Mouse (Mus musculus): ENCODE measurements at regions not wholly inside any gene's neighbourhood (a gene's known extent, or its start where the extent isn't known, plus 50 kb on each side); places are given as distances from the start of the nearest gene placed in this dataset.
"Not testable (repeated sequence)": the region's sequence is repeated elsewhere in the genome, so short reads cannot be mapped to it uniquely, and the experiment has no call there.

DNA sequence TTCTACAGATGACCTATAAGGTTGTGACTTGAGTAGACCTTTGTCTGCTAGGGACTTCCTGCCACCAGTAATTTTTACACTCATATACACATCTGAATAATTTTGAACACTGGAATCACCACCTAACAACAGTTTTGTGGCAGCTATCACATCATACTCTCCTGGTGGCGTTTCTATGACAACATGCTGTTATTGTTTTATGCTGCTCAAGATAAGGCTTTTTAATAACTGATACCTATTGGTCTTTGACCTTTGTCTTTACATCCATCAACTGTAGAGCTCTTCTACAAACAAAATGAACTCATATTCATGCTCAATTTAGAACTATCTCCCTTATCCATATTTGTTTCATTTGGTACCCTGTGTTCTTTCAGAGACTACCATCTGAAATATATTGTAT lies 556.0 kb downstream of the Nyap2 start:
- DNase-seq (ENCODE audit: low read depth, low spot score) = no peak

GRCm38 (mm10) chr1:81637357-81637756 lies 560.6 kb downstream of the Nyap2 start:
- DNase-seq (ENCODE audit: low read depth, low spot score) = no peak

DNA sequence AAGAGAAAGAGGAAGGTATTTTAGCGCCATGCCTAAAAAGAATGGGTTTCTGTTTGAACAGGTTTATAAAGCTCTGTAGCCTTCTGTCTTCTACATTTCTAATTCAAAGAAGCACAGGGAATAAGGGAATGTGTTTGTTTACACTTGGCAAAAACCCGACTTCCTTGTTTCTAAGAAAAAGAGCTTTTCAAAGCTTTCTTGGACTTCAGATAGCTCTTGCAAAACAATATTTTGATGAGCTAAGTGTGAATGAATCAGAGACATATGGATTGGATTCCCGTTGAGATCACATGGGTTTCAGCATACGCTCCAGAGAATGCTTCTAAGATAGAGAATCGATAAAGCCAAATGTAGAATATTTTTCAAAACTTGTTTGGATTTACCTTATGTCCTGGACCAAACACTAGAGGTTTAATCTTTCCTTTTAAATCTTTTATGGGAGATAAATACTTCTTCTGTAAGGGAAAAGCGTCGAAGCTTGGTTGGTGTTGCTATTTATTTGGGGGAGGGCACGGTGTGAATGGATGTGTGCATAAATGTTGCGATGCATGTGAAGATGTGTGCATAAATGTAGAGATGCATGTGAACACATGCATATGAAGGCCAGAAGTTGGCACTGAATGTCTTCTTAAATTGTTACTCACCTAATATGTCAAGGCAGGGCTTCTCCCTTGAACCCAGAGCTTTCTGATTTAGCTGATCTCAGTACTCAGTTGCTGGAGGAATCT lies 576.4 kb downstream of the Nyap2 start:
- DNase-seq (ENCODE audit: low read depth, low spot score) = no peak

- no peak for DNase-seq (ENCODE audit: low read depth, low spot score)
These were observed 571.7 kb upstream of the Gm9747 start for GRCm38 (mm10) chr1:81661245-81661644.

DNA sequence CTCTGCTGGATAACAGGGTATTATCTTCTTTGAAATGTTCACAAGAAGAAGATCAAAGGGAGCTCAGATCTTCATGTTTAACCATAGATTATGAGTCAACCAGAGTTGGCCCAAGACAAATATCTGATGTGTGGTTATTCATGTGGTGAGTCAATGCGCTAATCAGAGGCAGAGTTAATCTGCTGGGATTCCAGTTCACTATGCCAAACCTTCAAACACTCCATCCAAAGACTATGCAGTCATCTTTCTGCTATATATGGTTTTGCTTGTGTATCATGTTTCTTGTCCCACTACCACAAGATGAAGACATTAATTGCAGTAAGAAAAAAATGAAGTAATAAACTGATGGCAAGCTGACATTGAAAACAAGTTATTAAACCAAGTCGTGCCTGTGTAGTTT lies 561.8 kb upstream of the Gm9747 start:
- no peak for DNase-seq (ENCODE audit: low read depth, low spot score)

- DNase-seq (ENCODE audit: low read depth, low spot score) = no peak
These were observed 561.2 kb upstream of the Gm9747 start for GRCm38 (mm10) chr1:81671725-81672124.

DNA sequence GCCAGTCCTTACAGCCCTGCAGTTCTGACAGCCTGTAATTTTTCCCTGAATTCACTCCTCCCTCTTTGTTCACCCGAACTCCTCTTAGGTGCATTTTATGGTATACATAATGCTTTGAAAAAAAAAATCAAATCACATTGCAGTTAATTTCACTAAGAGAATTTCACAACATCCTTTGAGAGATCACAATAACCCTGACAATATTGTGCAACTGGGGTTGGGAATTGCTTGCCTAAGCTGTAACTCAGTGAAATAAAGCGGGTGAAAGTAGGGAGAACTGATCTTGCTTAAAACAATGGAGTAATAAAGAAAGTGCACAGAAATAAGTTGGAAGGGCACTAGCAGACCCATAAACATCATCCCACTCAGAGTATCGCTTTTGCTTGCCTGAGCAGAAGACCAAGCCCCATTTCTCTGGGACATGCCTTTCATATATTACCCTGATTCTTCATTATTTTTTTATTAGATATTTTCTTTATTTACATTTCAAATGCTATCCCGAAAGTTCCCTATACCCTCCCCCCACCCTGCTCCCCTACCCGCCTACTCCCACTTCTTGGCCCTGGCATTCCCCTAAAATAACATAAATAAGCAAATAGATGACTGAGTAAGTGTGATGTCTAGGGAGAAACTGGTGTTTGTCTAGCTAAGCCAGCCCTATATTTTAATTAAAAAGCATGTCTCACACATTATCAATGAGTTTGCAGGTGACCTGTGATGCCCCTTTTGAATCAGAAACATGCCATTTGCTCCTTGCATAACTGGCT lies 557.2 kb upstream of the Gm9747 start:
- no peak for DNase-seq (ENCODE audit: low read depth, low spot score)

DNA sequence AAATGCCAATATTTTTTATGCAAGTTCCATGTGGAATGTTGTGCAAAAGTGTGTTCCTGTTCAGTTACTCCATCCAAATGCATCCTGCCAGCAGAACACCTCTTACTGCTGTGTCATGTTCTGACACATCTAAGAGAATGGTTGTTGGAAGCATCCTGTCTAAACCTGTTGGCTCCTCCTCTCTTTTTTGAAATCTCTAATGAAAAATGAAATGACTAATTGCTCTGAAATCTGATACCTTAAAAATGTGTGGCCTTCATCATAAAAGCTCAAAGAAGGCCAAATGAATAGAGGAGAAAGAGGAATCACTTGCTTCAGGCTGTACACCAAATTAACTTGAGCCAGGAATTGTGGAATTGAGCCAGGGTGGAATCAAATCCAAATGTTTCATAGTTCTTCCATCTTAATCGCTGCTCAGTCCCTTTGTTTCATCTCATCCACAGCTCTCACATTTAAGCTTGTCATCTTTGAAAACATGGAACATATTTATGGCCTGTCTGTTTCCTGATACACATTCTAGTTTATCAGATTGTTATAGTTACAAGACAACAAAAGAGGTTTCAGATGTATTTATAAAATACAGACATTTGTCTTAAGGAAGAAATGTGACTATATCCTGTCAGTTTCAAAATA lies 555.0 kb upstream of the Gm9747 start:
- no peak for DNase-seq (ENCODE audit: low read depth, low spot score)

DNA sequence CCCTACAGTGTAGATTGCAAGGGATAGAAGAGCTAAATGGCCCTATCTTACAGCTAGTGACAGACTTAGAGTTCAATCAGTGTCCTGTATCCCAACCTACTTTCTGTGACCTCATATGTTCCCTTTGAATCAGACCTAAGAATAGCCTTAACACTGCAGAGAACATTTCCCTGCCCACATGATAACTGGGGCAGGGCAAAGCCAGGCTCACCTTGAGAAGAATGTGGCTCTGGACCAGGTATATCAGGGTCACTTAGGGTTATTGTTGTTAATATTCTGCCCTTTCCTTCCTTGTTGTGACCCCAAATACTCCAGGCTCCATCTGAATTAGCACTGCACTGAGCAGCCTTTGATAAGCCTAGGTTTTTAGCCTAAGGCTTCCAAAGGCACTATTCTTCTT lies 536.8 kb upstream of the Gm9747 start:
- DNase-seq (ENCODE audit: low read depth, low spot score) = no peak

DNA sequence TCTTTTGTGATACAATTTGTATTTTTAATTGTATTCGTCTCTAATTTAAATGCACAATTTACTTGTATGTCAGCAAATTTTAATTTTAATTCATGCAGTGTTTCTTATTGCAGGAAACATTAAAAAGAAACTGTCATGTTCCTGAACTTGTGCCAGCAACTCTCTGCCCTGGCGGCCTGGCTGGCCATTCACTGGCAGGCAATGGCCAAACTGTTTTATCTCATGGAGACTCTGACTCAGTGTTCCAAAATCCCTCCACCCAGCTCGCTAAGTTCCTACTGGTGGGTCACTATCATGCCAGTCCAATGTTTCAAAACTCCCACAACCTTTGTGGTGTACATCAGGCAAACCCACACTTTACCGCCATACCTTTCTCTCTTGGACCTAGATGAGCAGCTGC lies 523.7 kb upstream of the Gm9747 start:
- DNase-seq (ENCODE audit: low read depth, low spot score) = no peak

DNA sequence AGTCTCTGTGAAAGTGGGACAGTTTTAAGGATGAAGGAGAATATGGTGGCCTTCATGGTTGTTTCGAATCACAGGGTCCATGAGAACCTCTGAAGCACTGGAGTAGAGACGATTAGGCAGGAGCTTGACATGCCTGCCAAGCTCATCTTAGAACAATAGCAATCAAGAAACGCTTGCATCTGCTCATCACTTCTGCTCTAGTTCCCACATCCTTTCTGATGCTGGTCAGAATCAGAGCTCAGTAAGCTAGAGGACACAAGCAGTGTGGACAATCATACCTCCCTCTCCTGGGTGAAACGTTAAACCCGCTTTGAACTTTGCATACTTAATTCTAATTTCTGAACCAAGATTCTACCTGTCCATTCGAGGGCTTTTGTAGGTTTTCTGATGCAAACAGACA lies 515.8 kb upstream of the Gm9747 start:
- DNase-seq (ENCODE audit: low read depth, low spot score) = no peak

DNA sequence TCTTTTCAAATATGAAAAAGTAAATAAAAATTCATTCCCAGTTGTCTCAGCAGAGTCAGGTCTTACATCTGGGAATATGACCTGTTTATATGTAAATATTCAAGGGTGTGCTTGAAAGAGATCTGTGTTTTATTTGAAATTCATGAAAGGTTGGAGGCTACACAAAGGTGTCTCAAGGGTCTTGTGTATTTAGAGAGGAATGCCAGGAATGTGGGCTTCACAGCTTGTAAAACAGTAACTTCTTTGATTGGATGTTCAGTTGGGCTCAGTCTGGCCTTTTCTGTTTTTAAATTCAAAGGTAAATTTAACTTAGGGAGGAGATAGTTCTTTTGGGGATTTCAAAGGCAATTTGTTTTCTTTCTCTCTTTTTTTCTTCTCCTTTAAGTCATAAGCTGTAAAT lies 514.7 kb upstream of the Gm9747 start:
- peak; percentile 66 for DNase-seq (ENCODE audit: low read depth, low spot score)

DNA sequence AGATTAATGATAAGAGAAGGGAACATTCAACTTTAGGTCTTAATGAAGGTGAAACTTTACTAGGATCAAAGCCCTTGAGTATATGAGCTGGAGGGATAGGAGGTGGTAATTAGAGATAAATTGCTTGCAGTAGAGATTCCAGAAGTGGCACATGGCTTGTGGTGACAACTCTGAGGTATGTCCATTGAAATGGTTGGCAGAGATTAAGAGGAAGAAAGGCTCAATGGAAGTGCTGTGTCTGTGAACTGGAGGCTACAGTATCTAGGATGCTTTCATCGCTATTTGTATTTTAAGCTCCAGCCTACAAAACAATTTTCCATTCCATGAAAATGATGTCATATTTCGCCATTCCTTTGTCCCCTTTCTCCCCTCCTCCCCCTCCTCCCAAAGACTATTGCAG lies 508.1 kb upstream of the Gm9747 start:
- DNase-seq (ENCODE audit: low read depth, low spot score) = no peak

DNA sequence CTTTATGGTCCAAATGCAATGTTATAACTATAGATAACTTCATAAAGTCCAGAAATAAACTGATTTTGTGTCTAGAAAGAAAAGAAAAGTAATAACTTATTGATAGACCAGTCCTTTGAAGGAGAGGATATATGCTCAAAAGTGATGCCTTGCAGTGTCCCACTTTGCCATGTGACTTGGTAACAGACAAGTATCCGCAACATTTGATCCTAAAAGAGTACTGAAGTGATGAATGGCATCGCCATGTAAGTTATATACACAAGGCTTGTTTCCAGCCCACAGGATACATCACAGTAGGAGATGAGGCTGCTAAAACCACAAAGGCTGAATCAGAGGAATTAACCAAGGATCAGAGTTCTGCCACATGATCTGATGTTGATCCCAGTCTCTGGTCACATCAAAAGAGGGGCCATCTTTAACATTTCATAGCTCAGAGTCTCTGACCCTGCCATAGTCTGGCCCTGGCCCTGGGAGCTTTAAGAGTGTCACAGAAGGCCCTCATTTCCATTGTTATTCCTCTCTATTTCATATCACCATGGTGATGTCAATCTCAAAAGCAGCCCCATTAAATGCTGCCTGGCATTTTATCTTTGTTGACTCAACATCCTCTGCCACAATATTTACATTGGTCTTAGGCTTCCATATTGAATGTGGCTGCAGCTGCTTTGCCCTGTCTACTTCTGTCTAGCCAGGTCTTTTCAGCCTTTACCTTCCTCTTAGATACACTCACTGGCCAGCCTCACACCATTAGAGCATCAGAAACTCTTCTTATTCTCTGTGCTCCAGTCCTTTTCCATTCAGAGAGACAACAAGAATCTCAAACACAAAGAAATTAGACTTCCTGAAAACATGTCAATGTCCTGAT lies 506.4 kb upstream of the Gm9747 start:
- no peak for DNase-seq (ENCODE audit: low read depth, low spot score)

DNA sequence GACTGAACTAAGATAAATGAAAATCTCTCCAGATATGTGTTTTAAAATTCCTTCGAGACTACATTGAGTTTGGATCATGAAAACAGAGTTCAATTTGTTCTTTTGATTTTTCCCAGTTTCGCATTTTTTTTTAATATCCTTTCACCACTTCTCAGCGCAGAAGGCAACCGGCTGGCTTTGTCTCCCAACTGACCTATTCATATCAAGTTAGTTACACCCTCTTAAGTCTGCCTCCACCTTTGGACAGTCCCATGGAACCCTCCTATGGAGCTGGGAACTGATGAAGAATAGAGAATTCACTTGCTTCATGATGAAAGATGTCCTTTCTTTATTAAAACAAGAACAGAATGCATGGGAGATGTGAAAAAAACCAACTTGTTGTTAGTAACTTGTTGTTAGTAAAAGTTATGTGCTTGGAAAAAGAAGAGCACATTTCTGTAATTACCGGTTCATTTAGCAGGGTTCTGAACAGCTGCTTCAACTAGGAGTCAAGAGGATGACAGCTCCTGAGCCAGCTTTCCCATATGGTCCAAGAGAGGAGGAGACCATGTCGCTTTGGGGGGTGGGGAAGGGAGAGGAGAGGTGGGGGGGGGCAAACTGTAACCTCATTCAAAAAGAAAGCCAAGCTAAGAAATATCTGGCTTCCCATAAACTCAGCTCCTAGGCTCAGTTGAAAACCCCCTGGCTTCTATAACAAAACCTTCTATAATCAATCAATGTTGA lies 495.6 kb upstream of the Gm9747 start:
- no peak for DNase-seq (ENCODE audit: low read depth, low spot score)

GRCm38 (mm10) chr1:81738384-81738783 lies 494.5 kb upstream of the Gm9747 start:
- DNase-seq (ENCODE audit: low read depth, low spot score) = no peak

GRCm38 (mm10) chr1:81739392-81739791 lies 493.5 kb upstream of the Gm9747 start:
- no peak for DNase-seq (ENCODE audit: low read depth, low spot score)

DNA sequence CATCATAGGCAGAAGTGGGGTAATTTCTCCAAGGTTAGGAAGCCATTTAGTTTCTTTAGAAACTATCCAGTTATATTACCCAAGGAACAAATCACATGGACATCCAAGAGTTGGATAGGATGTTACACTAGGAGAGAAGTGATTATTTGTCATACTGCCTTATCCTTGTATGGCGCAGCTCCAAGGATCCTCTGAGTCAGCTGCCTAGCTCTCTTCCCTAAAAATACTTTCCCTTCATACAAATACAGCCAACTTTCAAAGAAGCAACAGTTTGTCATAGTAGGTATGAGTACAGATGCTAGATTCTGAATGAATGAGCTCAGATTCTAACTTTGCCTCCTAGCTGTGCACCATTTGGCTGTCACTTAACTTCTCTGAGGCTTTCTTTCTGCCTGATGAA lies 492.9 kb upstream of the Gm9747 start:
- no peak for DNase-seq (ENCODE audit: low read depth, low spot score)

GRCm38 (mm10) chr1:81741882-81742281 lies 491.0 kb upstream of the Gm9747 start:
- not testable (repeated sequence) for DNase-seq (ENCODE audit: low read depth, low spot score)

GRCm38 (mm10) chr1:81744524-81744923 lies 488.4 kb upstream of the Gm9747 start:
- DNase-seq (ENCODE audit: low read depth, low spot score) = peak; percentile 29
